Mouse (Mus musculus) heart, postnatal 14 days (tissue): ENCODE data around the gene Sit1. TPM values are rescaled to one million over a fixed set of nuclear protein-coding genes. Genes with fewer than 3 reads are reported as not detected.

Source experiments
- DNase-seq, 2 experiments: peaks; one replicate each; pipeline ENCODE4 v3.0.0; 2021 to 2022
- intact Hi-C: fragments of 180-260 bp; cut with DNase I; formaldehyde crosslinking; loops from one replicate; pipeline ENCODE4 v1.15.1; 2025
- long read RNA-seq, 2 experiments: library from polyadenylated mRNA; stranded (forward); transcript quantifications; one replicate each; pipeline ENCODE4 v2.0.0; 2021
- total RNA-seq, 2 experiments: library from RNA; stranded (reverse); gene quantifications; 2 replicates each; pipeline ENCODE4 v1.2.3; 2021

Sit1 gene
- 1 to 10 TPM in 1 of 2 experiments, not detected in 1; 1.4 TPM for total RNA-seq
- long read RNA-seq, experiment 1, partial matches to known transcripts = 0 of 4 reads
- long read RNA-seq, experiment 1, other reads (novel, unspliced or antisense) = 0 of 4 reads
- long read RNA-seq, experiment 2 = 0 reads

DNA sequence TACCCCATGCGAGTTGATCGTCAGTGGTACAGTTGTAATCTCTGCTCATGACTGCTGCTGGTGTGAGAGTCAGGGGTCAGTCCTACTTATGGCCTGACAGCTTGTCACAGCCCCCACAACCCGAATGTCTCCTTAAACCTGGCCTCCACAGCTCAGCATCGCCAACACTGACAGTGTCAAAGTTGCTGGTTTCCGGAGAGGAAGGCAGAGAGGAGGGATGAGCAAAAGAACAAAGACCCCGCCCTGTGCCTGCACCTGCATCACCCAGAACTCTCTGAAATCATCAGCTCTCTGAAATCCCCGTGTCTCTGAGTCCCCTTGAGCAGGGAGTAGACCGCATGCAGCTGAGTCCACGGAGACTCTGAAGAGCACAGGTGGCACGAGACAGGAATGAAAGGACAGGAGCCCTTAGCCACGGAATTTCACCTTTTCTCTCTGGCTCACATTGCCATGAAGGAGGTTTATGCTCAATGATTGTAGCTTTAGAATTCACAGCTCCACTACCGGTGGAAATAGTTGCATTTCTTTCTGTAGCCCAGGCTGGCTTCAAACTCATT lies at the start of gene Sit1:
Gene Sit1, minus strand, starts transcription at position 200 of the 557 bp plus-strand sequence.
- intact Hi-C loops = no loop called here
- no peak for DNase-seq

DNA sequence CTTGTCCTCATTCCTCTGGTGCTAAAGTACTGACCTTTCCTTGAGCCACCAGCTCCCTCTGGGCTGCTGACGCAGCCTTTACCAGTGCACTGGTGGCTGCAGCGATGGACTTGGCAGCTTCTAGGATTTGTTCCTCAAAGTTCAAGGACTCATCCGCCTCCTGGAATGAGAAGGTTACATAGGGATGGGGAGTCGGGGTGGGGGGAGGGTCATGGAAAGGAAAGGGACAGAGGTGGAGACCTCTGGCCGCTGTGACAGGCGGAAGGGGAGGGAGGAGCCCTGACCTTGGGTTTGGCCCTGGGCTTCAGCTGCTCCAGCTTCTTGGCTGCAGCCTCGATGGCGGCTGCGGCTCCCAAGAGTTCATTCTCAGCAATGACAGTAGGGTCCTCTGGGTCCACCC lies 49.7 kb upstream of the Sit1 start:
- no peak for DNase-seq
- intact Hi-C loops = loop anchor here (5.0 kb wide), 4 partner anchors 36 to 134 kb away; partner anchors contain the start of genes Arhgef39, Fam221b, Tesk1 and Tmem8b

DNA sequence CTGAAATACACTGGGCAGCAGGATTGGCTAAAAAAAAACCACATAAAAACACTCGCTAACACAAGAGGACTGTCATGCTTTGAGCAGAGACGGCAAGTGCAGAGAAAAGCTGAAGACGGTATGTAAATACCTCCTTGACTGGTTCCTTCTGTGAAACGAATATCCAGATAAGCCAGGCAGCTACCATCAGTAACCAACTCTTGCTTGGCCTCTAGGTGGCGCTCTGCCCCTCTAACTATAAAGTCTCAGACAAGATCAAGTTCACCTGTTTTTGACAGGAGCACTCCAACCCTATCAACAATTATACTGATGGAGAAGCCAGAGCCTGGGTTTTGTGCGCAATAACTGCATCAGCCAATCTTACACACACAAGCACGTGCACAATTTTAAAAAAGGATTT lies 47.0 kb upstream of the Sit1 start:
- intact Hi-C loops = loop anchor here (5.0 kb wide), 4 partner anchors 33 to 137 kb away; partner anchors contain the start of genes Arhgef39, Fam221b, Tesk1 and Tmem8b
- DNase-seq = peak; percentile 81 to 84

DNA sequence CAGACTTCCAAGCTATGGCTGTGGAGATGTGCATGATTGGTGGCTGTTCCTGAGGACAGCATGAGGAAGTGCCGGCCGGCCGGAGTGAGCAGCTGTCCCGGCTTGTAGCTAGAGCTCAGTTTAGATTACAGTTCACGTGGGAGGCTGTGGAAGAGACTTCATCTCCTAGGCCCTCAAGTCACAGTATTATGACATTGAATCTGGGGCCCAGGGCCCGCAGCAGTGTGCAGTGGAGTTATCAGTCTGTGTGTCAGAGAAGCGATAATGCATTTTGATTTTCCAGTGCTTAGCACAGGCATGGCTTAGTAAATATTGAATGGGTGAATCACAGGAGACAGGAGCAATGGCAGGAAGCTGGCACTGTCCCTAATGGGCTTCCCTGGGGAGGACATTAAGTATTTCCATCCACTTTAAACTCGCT lies 46.6 kb upstream of the Sit1 start:
- peak in 1 of 2 experiments; percentile 34 for DNase-seq
- intact Hi-C loops = loop anchor here (5.0 kb wide), 4 partner anchors 33 to 137 kb away; partner anchors contain the start of genes Arhgef39, Fam221b, Tesk1 and Tmem8b

DNA sequence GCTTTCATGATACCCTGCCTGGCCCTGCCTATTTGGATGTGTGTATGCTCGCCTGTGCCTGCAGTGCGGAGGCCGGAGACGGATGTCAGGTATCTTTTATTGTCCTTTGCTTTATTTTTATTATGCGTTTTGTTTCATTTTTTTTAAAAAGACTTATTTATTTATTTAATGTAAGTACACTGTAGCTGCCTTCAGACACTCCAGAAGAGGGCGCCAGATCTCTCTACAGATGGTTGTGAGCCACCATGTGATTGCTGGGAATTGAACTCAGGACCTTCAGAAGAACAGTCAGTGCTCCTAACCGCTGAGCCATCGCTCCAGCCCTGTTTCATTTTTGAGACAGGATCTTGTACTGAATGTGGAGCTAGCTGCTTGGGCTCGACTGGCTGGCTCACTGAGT lies 45.0 kb upstream of the Sit1 start:
- DNase-seq = no peak
- intact Hi-C loops = no loop called here

DNA sequence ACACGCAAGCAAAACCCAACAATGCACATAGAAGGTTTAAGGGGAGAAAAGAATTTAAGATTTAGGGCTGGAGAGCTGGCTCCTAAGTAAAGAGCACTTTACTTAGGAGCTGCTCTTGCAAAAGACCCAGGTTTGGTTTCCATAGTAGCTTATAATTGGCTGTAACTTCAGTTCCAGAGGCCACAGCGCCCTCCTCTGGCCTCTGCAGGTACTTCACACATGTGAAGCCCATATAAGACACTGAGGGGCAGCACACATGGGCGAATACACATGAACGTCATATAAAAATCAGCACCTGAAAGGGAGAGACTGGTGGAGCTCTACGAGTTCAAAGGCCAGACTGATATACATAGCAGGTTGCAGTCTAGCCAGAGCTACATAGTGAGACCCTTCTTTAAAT lies 44.3 kb upstream of the Sit1 start:
- intact Hi-C loops = no loop called here
- DNase-seq = peak in 1 of 2 experiments; percentile 26

DNA sequence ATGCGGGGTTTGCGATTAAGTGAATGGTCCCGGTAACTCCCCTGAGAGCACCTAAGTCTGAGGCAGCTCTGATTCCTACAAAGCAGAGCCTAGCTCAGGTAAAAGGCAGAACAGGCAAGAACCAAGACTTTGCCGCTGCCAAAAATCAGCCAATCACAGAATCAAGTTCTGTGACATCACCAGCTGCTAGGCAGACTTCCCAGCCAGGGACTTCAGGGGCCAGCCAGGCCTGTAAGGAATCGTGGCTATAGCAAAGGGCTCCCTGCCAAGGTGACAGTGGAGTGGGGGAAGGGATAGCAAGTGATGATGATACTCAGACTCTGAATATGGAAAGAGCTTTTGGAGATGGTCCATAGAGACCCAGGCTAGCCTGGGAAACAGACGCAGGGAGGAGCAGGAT lies 36.4 kb upstream of the Sit1 start:
- intact Hi-C loops = loop anchor here (2.0 to 5.0 kb wide), 2 partner anchors 21 to 37 kb away; partner anchors contain the start of gene Arhgef39
- DNase-seq = peak; percentile 89 to 96

DNA sequence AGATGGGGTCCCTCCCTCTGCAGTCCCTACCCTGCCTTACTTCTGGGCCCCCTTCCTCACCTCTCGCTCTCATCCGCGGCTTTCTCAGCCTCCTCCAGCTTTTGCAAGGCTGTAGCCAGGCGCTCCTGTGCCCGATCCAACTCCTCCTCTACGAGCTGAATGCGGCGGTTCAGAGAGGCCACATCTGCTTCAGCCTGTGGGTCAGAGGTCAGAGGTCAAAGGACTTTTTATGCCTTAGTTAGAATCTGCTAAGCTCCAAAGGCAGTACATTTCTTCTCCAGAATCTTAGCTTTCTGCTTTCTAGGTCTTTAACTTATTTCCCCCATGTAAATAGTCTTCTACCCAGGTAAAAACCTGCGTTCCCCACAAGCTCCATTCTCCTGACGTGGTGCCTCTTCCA lies 36.0 kb upstream of the Sit1 start:
- intact Hi-C loops = no loop called here
- no peak for DNase-seq

DNA sequence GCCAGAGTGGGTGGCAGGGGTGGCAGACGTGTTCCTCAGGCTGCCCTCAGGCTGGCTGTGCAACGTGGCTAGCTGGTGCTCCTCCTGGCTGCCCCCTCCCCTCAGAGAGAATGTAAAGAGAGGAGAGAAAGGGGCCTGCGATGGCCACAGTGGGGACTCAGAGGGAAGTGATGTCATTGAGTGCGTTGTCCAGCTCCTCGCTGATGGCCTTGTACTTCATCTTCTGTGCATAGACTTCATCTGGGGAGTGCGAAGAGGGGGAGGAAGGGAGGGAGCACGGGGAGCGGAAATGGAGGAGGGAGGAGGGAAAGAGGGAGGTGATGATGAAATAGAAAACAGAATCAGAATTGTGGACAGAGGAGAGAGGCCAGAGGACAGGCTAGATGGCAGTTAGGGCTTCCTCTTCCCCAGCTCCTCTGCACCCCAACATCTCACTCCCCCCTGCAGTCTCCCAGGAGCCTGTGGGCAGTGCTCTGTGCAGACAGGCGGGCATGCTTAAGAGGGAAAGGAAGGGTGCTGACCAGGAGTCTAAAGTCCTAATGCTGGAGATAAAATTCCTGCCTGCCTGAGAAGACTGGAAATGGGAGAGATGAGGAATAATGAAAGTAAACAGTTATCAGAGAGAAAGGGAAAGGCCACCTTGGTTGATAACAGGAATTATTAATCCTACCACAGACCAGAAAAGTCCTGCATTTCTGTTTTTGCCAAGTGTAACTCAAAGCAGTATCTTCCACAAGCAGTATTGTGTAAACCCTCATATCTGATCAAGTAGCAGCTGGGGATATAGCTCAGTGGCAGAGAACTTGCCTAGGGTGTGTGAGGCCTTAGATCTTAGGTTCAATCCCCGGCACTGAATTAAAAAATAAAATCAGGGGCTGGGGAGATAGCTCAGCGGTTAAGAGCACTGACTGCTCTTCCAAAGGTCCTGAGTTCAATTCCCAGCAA lies 32.5 kb upstream of the Sit1 start:
- intact Hi-C loops = no loop called here
- no peak for DNase-seq

DNA sequence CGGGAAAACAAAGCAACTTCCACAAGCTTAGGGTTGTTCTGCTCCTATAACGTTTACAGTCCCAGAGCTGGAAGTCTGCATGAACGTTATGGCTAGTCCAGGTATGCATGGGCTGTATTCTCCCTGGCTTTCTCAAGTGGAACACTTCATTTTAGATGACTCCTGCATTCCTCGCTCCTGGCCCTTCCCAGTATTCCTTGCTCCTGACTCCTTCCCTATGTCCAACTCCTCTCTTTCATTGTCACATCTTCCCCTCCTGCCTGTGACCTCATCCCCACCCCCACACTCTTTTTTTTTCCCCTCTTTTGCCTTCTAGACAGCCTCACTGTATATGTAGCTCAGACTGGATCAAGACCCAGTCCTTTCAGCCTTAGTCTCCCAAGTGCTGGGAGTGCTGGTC lies 30.3 kb upstream of the Sit1 start:
- DNase-seq = no peak
- intact Hi-C loops = no loop called here

DNA sequence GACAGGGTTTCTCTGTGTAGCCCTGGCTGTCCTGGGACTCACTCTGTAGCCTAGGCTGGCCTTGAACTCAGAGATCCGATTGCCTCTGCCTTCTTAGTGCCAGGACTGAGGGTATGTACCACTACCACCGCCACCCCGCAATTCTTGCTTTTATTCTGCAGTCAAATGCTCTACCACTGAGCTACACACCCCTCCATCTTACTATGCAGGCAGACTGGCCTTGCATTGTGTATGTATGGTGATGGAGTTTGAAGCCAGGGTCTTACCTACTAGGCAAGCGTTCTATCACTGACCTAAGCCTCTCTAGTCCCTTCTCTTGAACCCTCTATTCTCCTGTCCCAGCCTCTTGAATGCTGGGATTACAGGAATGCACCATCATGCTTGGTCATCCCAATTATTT lies 29.8 kb upstream of the Sit1 start:
- no peak for DNase-seq
- intact Hi-C loops = no loop called here

DNA sequence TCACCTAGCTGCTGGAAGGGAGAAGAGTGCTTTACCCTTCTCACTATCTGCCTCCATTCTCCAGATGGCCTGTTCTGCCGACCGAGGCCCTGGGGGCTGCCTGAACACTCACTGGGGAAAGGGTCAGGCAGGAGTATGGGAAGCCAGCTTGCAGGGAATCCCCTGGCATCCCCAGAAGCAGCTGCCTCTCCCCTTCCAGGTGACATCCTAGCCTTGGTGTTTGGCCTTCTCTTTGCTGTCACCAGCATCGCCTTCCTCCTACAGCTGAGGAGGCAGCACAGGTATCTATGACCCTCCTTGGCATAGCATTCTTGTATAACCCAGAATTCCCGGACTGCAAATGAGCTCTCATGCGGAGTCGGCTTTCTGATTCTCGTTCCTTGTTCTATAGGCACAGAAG lies 29.1 kb upstream of the Sit1 start:
- intact Hi-C loops = no loop called here
- no peak for DNase-seq

DNA sequence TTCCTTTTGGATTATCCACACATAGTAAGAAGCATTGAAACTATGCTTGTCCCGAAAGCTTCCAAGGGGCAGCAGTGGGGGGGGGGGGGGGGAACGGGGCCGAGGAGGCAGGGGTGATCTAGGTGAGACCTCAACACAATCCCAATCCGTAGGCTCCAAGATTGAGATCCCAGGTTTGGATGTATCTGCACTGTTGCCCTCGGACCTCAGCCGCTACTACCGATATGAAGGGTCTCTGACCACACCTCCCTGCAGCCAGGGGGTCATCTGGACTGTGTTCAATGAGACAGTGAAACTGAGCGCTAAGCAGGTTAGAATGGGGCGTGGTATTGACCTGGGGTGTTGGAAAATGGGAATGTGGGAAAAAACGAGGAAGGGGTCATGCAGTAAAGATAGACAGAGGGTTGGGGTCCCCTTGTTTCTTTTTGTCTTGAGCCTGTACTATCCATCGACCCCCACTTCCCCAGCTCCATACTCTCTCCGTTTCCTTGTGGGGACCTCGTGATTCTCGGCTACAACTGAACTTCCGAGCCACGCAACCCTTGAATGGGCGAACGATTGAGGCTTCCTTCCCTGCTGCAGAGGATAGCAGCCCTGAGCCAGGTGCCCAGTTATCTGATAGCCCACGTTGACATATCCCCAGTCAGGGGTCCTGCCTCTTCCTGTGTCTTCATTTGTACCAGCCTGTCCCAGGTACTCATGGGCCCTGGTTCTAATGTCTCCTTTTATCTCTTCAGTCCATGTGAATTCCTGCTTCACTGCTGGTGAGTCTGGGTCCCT lies 28.3 kb upstream of the Sit1 start:
- DNase-seq = no peak
- intact Hi-C loops = no loop called here

DNA sequence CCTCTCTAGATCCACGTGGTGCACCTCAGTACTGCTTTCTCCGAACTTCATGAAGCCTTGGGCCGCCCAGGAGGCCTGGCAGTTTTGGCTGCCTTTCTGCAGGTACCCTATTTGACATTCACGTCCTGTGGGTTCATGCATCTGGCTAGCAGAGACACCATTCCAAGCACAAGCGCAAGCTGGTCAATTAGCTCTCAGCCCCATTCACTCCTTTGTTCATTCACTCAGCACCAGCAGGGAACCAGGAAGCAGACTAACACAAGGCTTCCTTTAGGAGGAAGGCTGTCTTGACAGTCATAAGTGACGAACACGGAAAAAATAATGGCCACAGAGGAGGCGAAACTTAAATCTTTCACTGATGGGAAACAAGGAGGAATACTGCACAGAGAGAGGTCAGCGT lies 25.6 kb upstream of the Sit1 start:
- no peak for DNase-seq
- intact Hi-C loops = no loop called here

DNA sequence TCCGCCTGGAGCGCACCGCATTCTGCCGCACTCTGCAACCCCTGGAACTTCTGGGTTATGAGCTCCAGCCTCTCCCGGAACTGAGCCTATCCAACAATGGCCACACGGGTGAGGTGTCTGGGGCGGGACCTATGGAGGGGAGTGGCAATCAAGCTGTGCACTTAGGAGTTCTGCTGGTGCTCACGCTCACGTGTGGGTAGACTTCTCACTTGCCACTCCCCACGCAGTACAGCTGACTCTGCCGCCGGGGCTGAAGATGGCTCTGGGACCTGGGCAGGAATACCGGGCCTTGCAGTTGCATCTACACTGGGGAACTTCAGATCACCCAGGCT lies 25.1 kb upstream of the Sit1 start:
- peak in 1 of 2 experiments; percentile 46 for DNase-seq
- intact Hi-C loops = no loop called here

DNA sequence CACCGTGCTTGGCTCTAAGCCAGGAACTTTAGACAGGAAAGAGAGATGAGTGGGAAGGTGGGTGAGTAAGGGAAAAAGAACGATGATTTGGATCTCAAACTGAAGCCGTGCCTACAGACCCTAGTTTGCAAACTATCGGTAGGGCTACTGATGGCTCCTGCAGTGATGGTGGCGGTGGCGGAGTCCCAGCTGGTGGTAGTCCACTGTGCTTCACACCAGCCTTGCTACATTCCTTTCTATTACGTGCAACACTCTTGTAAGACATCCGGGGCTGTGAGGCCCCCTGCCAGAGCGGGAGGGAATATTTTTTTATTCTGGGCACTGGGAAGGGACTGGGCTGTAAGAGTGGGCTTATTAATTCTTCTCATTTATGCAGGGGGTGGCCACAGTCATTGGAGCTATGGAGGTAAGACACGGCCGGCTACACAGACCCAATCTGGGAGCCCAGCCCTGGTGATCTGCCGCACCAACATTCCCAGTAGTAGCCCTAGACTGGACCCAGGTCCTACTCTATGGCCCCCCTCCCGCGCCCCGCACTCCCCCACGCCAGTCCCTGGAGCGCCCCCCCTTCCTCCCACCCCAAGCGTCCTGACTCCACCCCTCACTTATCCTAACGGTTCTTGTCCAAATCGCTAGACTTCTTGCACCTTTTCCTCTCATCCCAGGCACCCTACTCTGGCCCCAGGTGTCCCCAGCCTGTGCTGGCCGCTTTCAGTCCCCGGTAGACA lies 24.6 kb upstream of the Sit1 start:
- intact Hi-C loops = no loop called here
- DNase-seq = no peak

DNA sequence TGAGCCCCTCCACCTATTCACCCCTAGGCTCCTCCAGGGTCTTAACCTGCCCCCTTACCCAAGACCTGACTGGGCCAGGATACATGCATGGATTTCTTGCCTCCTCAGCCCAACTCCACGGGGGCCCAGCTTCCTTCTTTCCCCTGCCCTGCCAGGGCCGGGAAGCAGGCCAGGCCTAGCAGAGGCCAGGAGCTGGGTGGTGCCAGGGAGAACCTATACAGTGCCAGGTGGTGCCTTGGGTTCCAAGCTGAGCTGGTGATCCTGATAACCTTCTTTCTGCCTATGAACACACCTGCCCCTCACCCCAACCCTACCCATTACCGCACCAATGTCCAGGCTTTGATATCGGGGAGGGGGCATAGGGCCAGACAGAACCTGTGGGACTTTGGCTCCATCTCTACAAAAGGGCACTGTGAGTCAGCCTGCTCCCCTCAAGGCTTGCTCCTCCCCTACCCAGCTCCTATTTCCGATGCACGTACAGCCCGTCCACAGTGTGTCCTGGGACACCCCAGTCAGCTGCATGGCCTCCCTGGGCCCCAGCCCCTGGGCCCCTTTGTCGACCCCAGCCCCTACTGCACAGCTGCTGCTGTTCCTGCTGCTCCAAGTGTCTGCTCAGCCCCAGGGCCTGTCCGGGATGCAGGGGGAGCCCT lies 23.1 kb upstream of the Sit1 start, which contains the start of gene Car9:
Gene Car9, plus strand, starts transcription at position 431 of the 650 bp plus-strand sequence.
- DNase-seq = peak in 1 of 2 experiments; percentile 30
- intact Hi-C loops = no loop called here

DNA sequence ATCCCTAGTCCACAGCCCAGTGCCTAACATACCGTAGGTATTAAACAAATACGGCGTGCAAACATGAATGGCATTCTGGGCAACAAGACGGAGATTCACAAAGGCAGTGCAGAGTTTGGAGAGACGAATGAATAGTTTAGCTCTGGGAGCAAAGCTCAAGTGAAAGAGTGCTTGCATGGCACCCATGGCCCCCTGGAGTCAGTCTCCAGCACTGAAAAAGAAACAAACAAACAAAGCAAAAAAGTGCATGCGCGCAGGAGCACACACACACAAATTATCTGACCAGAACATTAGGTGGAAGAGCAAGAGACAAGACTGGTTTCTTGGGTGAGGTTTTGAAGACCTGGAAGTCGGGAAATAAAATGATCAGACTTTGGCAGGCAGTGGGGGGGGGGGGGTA lies 22.5 kb upstream of the Sit1 start:
- DNase-seq = no peak
- intact Hi-C loops = no loop called here

DNA sequence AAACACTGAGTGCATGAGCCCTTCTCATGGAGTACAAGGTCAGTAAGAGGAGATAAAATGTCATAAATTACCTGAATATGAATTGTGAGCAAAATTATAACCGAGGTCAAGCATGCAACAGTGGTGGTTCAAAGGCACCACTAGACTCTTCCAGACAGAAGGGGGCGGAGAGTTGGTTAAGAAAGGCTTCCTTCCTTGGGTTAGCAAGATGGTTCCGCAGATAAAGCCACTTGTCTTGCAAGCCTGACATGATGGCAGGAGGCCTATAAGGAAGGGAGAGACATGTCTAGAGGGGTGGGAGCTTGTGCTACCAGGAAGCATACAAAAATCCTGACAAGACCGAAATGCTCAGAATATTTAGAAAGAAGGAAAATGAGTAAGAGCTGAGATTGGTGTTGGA lies 20.7 kb upstream of the Sit1 start:
- intact Hi-C loops = no loop called here
- DNase-seq = no peak
